Mouse (Mus musculus): ENCODE measurements around the gene Klhl42.

Gene Klhl42

DNA sequence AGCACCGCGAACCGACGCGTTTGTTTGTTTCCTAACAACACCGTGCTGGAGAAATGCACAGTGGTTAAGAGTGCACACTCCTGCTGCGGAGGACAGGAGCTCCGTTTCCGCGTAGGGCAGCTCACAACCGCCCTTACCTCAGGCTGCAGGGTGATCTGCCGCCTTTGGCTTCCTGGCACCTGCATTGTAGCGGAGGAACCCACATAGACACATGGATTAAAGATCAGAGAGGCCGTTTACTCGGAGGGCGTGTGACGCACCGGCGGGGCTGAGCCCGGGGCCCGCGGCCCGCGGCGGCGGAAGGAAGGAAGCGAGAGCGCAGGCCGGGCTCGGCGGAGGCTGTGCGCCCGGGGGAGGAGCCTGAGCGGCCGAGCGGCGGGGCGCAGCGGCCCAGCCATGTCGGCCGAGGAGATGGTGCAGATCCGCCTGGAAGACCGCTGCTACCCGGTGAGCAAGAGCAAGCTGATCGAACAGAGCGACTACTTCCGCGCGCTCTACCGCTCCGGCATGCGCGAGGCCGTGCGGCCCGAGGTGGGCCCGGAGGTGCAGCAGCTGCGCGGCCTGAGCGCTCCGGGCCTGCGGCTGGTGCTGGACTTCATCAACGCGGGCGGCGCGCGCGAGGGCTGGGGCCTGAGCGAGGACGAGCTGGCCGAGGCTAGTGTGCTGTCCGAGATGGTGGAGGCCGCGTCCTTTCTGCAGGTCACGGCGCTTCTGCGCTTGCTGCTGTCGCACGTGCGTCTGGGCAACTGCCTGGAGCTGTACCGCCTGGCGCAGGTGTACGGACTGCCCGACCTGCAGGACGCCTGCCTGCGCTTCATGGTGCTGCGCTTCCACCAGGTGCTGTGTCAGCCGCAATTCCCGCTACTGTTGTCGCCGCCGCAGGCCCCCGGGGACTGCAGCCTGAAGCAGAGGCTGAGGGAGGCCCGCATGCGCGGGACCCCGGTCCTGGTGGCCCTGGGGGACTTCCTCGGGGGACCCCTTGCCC, at the start of gene Klhl42:
Gene Klhl42, plus strand, starts transcription at position 244 of the 985 bp plus-strand sequence.
- peak; percentile 77 for DNase-seq (ENCODE audit: low spot score)

DNA sequence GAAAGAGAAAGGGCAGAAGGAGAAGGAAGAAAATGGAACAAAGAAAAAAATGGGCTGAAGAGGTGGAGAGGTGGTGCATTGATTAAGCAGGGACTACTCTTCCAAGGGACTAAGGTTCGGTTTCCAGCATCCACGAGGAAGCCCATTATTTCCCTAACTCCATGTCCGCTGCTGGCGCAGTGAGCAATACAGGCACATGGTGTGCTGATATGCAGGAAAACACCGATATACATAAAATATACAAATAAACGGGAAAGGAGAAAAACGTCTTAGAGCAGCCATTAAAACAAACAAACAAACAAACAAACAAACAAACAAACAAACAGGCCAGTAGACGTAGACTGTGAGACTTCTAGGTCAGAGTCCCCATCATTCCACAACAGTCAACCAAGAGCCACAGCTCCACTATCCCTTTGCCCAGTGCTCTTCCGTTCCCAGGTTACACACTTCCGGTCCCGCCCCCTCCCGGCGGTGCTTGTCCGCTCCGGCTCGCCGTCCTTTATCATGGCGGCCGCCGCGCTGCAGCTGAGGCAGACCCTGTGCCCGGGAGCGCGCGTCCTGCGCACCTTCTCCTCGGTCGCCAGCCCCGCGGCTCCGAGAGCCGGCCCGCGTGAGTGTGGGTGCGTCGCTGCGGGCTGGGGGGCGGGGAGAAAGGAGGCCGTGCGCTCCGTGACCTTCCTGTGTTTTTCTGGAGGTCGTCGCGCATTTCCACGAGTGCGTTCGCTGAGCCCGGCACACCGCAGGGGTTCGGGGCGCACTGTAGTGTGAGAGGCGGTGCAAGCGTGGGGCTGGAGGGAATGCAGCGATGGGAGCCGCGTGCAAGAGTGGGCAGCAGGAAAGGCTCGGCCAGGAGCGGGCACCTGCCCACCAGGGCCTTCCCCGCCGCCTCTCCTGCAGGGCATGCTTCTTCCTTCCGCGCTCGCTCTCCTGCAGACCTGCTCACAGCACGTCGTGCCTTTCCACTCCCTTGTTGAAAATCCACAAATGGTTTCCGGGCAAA, 48.6 kb upstream of the Klhl42 start, which contains the start of gene Mrps35:
Gene Mrps35, plus strand, starts transcription at position 474 of the 1,000 bp plus-strand sequence.
- peak; percentile 90 for DNase-seq (ENCODE audit: low spot score)

- DNase-seq (ENCODE audit: low spot score): peak; percentile 25
Observed at GRCm38 (mm10) chr6:147043633-147044032, 47.5 kb upstream of the Klhl42 start.

DNA sequence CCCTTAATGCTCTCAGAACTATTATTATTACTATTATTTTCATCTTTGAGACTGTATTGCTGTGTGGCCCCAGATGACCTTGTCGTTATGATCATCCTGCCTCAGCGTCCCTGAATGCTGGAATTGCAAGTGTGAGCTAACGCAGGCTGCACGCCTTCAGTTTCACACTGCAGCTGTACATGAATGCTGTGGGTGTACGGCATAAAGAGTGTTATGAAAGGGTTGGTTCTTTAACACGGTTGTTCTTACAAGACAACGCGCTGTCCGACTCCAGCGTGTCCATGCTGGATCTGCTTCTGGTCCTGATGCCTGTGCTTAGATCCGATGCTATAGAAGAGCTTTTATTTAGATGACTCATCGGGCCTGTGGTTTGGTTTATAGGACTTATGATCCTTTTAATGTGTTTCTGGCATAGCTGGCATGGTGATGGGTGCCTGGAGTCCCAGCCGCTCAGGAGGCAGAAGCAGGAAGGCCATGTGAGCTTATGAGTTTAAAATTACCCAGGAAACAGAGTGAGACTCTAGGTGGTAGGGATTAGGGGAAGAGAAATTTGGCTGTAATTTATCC, 41.9 kb upstream of the Klhl42 start:
- peak; percentile 35 for DNase-seq (ENCODE audit: low spot score)

- no peak for DNase-seq (ENCODE audit: low spot score)
Observed at GRCm38 (mm10) chr6:147051666-147052065, 39.5 kb upstream of the Klhl42 start.

GRCm38 (mm10) chr6:147052440-147052839, 38.7 kb upstream of the Klhl42 start:
- no peak for DNase-seq (ENCODE audit: low spot score)

GRCm38 (mm10) chr6:147053785-147054646, 37.2 kb upstream of the Klhl42 start:
- DNase-seq (ENCODE audit: low spot score): no peak

DNA sequence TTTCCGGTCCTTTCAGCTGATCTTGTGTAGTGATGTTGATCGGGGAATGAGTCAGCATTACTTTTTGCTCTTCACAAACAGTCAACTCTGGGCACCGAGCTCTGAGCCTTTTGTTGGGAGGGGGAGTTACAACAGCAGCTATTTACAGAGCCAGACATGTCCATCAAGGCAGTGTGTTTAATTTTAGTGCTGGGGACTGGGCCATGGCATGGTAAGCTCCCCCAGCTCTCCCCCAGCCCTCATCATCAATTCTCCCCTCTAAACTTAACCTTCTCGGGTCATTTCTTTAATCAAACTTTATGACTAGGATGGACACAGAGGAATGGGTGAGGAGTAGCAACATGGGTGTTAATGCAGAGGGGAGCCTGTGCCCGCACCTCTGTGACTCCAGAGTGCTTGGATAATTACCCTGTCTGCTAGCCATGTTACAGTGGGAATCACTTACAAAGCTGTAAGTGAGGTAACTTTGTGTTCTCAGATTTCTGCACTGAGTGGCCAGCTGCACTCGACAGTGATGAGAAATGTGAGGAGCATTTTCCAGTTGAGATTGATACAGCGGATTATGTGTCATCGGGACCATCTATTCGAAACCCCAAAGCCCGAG, 35.7 kb upstream of the Klhl42 start:
- no peak for DNase-seq (ENCODE audit: low spot score)

GRCm38 (mm10) chr6:147059326-147059725, 31.9 kb upstream of the Klhl42 start:
- DNase-seq (ENCODE audit: low spot score): no peak

DNA sequence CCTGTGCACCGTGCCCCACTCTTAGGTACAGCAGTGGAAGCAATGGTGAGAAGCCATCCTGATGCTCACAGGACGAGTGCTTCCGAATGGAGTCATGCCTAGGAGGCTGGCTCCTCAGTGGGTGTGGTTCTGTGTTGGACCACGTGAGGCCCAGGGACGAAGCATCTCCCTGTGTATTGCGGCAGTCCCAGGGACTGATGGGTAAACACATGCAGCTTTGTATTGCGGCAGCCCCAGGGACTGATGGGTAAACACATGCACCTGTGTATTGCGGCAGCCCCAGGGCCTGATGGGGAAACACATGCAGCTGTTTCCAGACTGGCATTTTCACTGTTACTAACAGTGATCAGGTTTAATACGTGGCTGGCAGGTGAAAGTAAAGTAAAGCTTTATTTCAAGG, 29.5 kb upstream of the Klhl42 start:
- DNase-seq (ENCODE audit: low spot score): no peak

GRCm38 (mm10) chr6:147062034-147062433, 29.1 kb upstream of the Klhl42 start:
- no peak for DNase-seq (ENCODE audit: low spot score)

DNA sequence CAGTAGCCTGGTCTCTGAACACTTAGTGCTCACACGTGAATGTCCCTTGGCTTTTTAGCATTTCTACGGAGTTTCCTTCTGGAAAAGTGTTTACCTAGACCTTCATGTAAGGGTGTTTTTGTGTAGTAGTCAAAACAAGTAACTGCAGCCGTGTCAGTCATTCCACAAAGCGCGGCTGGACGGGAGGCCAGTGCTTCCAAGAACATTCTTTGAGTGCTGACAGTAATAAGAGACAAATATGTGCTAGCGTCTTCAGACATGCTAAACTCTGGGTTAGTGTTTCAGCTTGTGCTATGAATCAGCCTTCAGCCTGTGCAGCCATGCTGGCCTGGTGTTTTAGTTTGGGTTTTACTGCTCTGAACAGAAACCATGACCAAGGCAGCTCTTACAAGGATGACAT, 28.5 kb upstream of the Klhl42 start:
- no peak for DNase-seq (ENCODE audit: low spot score)

DNA sequence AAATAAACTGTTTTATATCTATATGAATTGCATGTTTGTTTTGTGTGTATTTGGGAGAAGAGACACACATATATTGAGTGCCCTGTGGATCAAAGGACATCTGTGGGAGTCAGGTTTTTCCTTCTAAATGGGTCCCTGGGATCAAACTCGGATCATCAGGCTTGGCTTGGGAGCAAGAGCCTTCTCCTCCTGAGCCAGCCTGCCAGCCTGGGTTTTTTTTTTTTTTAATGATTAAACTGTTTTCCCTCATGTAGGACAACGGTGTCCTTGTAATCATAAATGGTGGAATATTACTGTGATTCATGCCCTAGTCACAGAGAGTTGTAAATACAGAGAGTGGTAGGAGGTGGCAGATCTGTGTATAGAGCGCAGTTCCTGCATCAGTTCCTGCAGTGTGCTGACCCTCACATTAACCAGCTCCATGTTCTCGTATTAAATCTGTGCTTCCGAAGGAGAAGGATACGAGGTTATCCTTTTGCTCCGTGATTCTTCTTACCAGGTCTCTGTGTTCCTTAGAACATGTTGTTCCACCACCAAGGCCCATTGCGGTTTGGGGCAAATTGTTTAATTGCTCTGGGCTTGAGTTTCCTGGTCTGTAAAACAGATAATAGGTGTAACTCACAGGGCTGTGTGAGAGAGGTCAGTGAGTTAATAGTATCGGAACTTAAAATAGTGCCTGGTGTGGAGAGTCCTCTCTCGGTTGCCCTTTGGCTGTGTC, 26.8 kb upstream of the Klhl42 start:
- DNase-seq (ENCODE audit: low spot score): no peak

- no peak for DNase-seq (ENCODE audit: low spot score)
Observed at GRCm38 (mm10) chr6:147064944-147065261, 26.3 kb upstream of the Klhl42 start.

GRCm38 (mm10) chr6:147075808-147076387, 15.3 kb upstream of the Klhl42 start:
- DNase-seq (ENCODE audit: low spot score): peak; percentile 18

DNA sequence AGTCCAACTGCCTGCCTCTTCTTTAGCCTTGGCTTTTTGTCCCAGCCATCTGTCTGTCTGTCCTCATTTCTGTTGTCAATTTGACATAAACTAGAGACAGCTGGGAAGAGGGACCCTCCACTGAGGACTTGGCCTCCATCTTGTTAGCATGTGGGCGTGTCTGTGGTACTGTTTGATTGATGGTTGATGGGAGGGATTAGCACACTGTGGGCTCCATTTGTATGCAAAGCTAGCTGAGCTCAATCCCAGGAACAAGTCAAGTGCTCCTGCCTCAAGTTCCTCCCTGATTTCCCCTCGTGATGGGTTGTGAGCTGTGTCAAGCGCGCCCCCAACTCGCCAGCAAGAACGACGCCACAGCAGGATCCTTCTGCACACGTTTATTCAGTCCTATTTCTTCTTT, 14.3 kb upstream of the Klhl42 start:
- no peak for DNase-seq (ENCODE audit: low spot score)

DNA sequence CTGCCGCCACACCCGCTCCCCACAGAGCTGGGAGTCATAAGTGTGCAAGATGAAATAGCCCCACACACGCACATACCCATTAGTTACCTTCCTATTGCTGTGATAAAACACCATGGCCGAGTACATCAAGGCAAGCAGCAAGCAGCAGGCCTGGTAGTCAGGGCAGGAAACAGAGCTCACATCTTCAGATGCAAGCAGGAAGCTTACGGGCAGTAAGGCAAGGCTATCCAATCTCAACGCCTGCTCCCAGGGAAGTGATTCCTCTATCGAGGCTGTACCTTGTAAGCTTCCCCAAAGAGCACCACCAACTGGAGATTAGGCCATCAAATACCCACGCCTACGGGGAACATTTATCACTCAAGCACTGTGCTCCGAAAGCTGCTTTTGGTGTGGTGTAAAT, 11.3 kb upstream of the Klhl42 start:
- no peak for DNase-seq (ENCODE audit: low spot score)

DNA sequence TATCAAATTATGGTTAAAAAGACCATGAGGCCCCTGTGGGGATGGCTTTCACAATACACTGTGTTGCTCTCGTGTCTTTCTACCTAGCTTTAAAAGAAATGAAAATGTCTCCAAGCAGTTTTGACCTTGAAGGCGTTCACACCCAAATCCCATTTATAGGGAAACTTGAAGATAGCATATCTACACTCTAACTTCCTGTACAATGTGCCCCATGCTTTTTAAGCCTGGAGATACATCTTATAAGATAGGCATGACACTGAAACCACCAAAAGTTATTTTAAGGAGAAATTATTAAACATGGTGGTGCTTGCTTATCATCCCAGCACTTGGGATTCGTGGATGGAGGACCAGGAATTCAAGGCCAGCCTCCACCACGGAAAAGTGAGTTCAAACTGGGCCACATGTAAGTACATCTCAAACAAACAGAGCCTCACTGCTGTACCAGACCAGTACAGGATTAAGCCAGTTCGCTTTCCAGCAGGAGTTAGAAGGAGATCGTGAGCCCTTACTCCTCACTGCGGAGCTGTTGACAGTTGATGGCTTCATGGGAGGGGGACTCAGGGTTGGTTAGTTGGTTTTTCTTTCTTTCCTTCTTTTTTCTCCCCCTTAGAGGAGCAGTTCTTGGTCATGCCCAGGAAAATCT, 5.7 kb upstream of the Klhl42 start:
- no peak for DNase-seq (ENCODE audit: low spot score)

DNA sequence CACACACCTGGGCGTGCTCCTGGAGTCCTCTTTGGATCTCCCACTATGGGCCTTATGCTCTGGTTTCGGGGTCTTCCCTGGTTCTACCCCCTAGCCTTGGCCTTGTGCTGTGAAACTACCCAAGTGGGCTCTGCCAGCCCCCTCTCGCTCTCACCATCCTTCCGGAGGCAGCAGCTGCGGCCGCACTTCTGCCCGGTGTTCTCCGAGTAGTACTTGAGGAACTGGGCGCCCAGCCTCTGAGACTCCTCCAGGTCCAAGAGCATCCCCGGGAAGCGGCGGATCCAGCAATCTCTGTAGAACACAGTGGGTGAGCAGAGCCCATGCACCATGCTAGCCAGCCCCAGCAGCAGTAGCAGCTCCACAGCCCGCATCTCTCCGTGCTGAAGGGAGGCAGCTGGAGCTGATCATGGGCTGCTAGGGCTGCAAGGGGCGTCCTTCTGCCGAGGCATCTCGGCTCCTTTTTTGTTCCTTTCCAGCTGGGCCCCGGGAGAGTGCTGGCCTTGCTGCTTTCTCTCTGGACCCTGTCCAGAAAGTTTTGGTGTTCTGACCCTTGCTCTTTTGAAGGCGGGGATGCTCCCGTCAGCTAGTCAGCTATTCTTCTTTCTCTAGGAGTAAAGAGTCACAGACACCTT, 4.5 kb upstream of the Klhl42 start, which contains the start of gene Mansc4:
Gene Mansc4, minus strand, starts transcription at position 439 of the 632 bp plus-strand sequence.
- DNase-seq (ENCODE audit: low spot score): no peak

Measured in MN1 (cell line).